Mouse (Mus musculus) embryonic facial prominence, embryonic 15.5 days (tissue): ENCODE measurements around the gene Krtap9-1. TPM values are rescaled to one million over a fixed set of nuclear protein-coding genes. Genes with fewer than 3 reads are reported as not detected.

Source experiments
- polyA plus RNA-seq: library from polyadenylated mRNA; unstranded; fragments of >200 nt; fragmentation: Nextera tagmentation; extraction: Ambion mirVana; gene quantifications from 2 replicates; pipeline ENCODE4 v1.2.1, GENCODE M21; 2015

Krtap9-1 gene
- polyA plus RNA-seq, 1 experiment from 2014 or later: 2.2 TPM

Other genes with a start within 250 kb of the Krtap9-1 start
- gene Krtap4-1, start 245.2 kb upstream of the Krtap9-1 start, polyA plus RNA-seq: 1.7 and 2.2 TPM in 2 replicates
- gene Krtap4-2, start 238.3 kb upstream of the Krtap9-1 start, polyA plus RNA-seq: 1.6 and 3.2 TPM in 2 replicates
- gene Krtap4-7, start 229.3 kb upstream of the Krtap9-1 start, polyA plus RNA-seq: 2.0 and 2.3 TPM in 2 replicates
- 1.2 and 1.8 TPM in 2 replicates for gene Gm11555, start 223.2 kb upstream of the Krtap9-1 start, polyA plus RNA-seq
- 0.77 and 1.0 TPM in 2 replicates for gene Gm11563, start 214.4 kb upstream of the Krtap9-1 start, polyA plus RNA-seq
- 1.1 and 1.3 TPM in 2 replicates for gene Krtap4-6, start 207.4 kb upstream of the Krtap9-1 start, polyA plus RNA-seq
- not detected in 2 replicates for gene Gm14190, start 182.6 kb upstream of the Krtap9-1 start, polyA plus RNA-seq
- gene Gm14180, start 139.1 kb upstream of the Krtap9-1 start, polyA plus RNA-seq: not detected in 2 replicates
- gene Gm11595, start 100.5 kb upstream of the Krtap9-1 start, polyA plus RNA-seq: 1.0 and 1.9 TPM in 2 replicates
- gene Krtap4-8, start 92.7 kb upstream of the Krtap9-1 start, polyA plus RNA-seq: 0.98 and 0.99 TPM in 2 replicates
- gene Krtap4-9, start 88.2 kb upstream of the Krtap9-1 start, polyA plus RNA-seq: 1.00 and 1.1 TPM in 2 replicates
- gene Gm11596, start 79.9 kb upstream of the Krtap9-1 start, polyA plus RNA-seq: 0.15 and 0.51 TPM in 2 replicates
- not detected in 2 replicates for gene Gm11569, start 74.5 kb upstream of the Krtap9-1 start, polyA plus RNA-seq
- 0.33 TPM in 1 of 2 replicates, not detected in the other for gene Gm11554, start 68.9 kb upstream of the Krtap9-1 start, polyA plus RNA-seq
- gene Krtap4-13, start 63.5 kb upstream of the Krtap9-1 start, polyA plus RNA-seq: 0.45 and 0.50 TPM in 2 replicates
- 0.53 and 0.61 TPM in 2 replicates for gene Gm11564, start 57.7 kb upstream of the Krtap9-1 start, polyA plus RNA-seq
- not detected in 2 replicates for gene 2300003K06Rik, start 35.3 kb upstream of the Krtap9-1 start, polyA plus RNA-seq
- gene Krtap4-16, start 21.8 kb upstream of the Krtap9-1 start, polyA plus RNA-seq: 2.0 and 3.9 TPM in 2 replicates
- gene Gm11568, start 15.5 kb upstream of the Krtap9-1 start, polyA plus RNA-seq: 1.4 TPM in 2 replicates
- 2.4 and 2.5 TPM in 2 replicates for gene Gm11559, start 8.9 kb upstream of the Krtap9-1 start, polyA plus RNA-seq
- gene Gm11567, start 5.8 kb downstream of the Krtap9-1 start, polyA plus RNA-seq: 1.5 and 1.7 TPM in 2 replicates
- not detected in 2 replicates for gene Krtap31-1, start 34.5 kb downstream of the Krtap9-1 start, polyA plus RNA-seq
- gene Gm11565, start 41.4 kb downstream of the Krtap9-1 start, polyA plus RNA-seq: not detected in 2 replicates
- not detected in 2 replicates for gene Krtap31-2, start 62.9 kb downstream of the Krtap9-1 start, polyA plus RNA-seq
- gene Krtap9-5, start 75.1 kb downstream of the Krtap9-1 start, polyA plus RNA-seq: not detected in 2 replicates
- 0.38 TPM in 1 of 2 replicates, not detected in the other for gene Krtap29-1, start 105.7 kb downstream of the Krtap9-1 start, polyA plus RNA-seq
- gene Krtap16-1, start 113.2 kb downstream of the Krtap9-1 start, polyA plus RNA-seq: 3.8 and 5.7 TPM in 2 replicates
- 4.9 and 9.8 TPM in 2 replicates for gene Krtap17-1, start 120.6 kb downstream of the Krtap9-1 start, polyA plus RNA-seq
- 6.0 and 11.3 TPM in 2 replicates for gene Krt33a, start 142.8 kb downstream of the Krtap9-1 start, polyA plus RNA-seq
- 7.3 and 17.9 TPM in 2 replicates for gene Krt33b, start 156.5 kb downstream of the Krtap9-1 start, polyA plus RNA-seq
- 3.6 and 7.8 TPM in 2 replicates for gene Krt34, start 168.2 kb downstream of the Krtap9-1 start, polyA plus RNA-seq
- 5.9 and 13.8 TPM in 2 replicates for gene Krt31, start 177.2 kb downstream of the Krtap9-1 start, polyA plus RNA-seq
- gene Krt32, start 214.8 kb downstream of the Krtap9-1 start, polyA plus RNA-seq: 6.4 and 7.2 TPM in 2 replicates
- 23.0 and 37.6 TPM in 2 replicates for gene Krt35, start 222.9 kb downstream of the Krtap9-1 start, polyA plus RNA-seq
- gene Krt36, start 232.2 kb downstream of the Krtap9-1 start, polyA plus RNA-seq: 0.76 and 1.9 TPM in 2 replicates
- 155 and 225 TPM in 2 replicates for gene Krt13, start 248.2 kb downstream of the Krtap9-1 start, polyA plus RNA-seq